Mouse (Mus musculus) CH12.LX (cell line): ENCODE measurements at regions not wholly inside any gene's neighbourhood (a gene's known extent, or its start where the extent isn't known, plus 50 kb on each side); places are given as distances from the start of the nearest gene placed in this dataset.

ENCODE experiments used
- DNase-seq: peaks from one replicate; pipeline ENCODE4 v3.0.0-alpha.2; 2013; ENCODE audit errors: extremely low read depth
- H3K27ac ChIP-seq: 2 replicates; pipeline ENCODE4 v1.5.1; 2012; ENCODE audit warnings: low read depth, mild to moderate bottlenecking, control low read depth, moderate library complexity; ENCODE audit not compliant: insufficient read depth
- H3K27me3 ChIP-seq: replicated peaks from 2 replicates; pipeline ENCODE3; 2012; ENCODE audit warnings: inconsistent platforms
- H3K36me3 ChIP-seq, 2 experiments: replicated peaks in 1 of 2; 2 replicates each; pipeline versions ENCODE3 to v1.6.1; 2012; ENCODE audit warnings: inconsistent platforms in 1 of 2, low read length in 1 of 2, mild to moderate bottlenecking in 1 of 2, mixed read lengths in 1 of 2, moderate library complexity in 1 of 2; ENCODE audit not compliant: control insufficient read depth in 1 of 2, insufficient read depth in 1 of 2
- H3K4me1 ChIP-seq, 2 experiments: 2 replicates each; pipeline ENCODE4 v1.6.1; 2012; ENCODE audit warnings: inconsistent platforms in 1 of 2, moderate library complexity in 1 of 2; ENCODE audit not compliant: insufficient read depth in 2 of 2, control insufficient read depth in 1 of 2
- H3K4me2 ChIP-seq: 2 replicates; pipeline ENCODE4 v1.6.1; 2012; ENCODE audit warnings: low read depth, mild to moderate bottlenecking, control low read depth; ENCODE audit not compliant: poor library complexity, insufficient read depth, severe bottlenecking
- H3K4me3 ChIP-seq, 3 experiments: fragments of 150-350 bp in 1 of 3; sonication (generic) in 1 of 3; replicated peaks in 1 of 3; 2 replicates each; pipeline versions ENCODE3 to v1.5.1; 2011 to 2012; ENCODE audit warnings: low read depth in 2 of 3, low read length in 2 of 3, mild to moderate bottlenecking in 2 of 3, moderate library complexity in 2 of 3, control low read depth in 1 of 3, improper control_type of control experiment in 1 of 3, inconsistent platforms in 1 of 3, mixed read lengths in 1 of 3; ENCODE audit not compliant: poor library complexity in 1 of 3
- H3K79me2 ChIP-seq: replicated peaks from 2 replicates; pipeline ENCODE4 v1.6.1; 2012; ENCODE audit warnings: mild to moderate bottlenecking, moderate library complexity; ENCODE audit not compliant: control insufficient read depth, poor library complexity, insufficient read depth, severe bottlenecking; ENCODE audit errors: extremely low read depth
- H3K9ac ChIP-seq: 2 replicates; pipeline ENCODE4 v1.6.1; 2012; ENCODE audit warnings: low read depth, mild to moderate bottlenecking, control low read depth, moderate library complexity; ENCODE audit not compliant: insufficient read depth
- H3K9me3 ChIP-seq: replicated peaks from 2 replicates; pipeline ENCODE3; 2012; ENCODE audit warnings: low read length, inconsistent platforms, mixed read lengths
- BHLHE40 ChIP-seq: IDR thresholded peaks from 2 replicates; pipeline ENCODE4 v1.6.1; 2011; ENCODE audit warnings: mild to moderate bottlenecking, low read depth, low read length, improper control_type of control experiment
- CHD1 ChIP-seq: IDR thresholded peaks from 2 replicates; pipeline ENCODE4 v1.6.1; 2012; ENCODE audit warnings: low read depth, low read length, improper control_type of control experiment, inconsistent platforms
- CHD2 ChIP-seq: IDR thresholded peaks from 2 replicates; pipeline ENCODE4 v1.6.1; 2011; ENCODE audit warnings: low read length, improper control_type of control experiment
- CTCF ChIP-seq, 2 experiments: IDR thresholded peaks in 1 of 2; conservative IDR thresholded peaks in 1 of 2; 2 replicates each; pipeline ENCODE4 v1.5.1; 2011 to 2012; ENCODE audit warnings: low read depth in 2 of 2, low read length in 2 of 2, improper control_type of control experiment in 1 of 2, inconsistent platforms in 1 of 2, mild to moderate bottlenecking in 1 of 2, moderate library complexity in 1 of 2
- E2F4 ChIP-seq: IDR thresholded peaks from 2 replicates; pipeline ENCODE4 v1.6.1; 2011; ENCODE audit warnings: low read depth, low read length, improper control_type of control experiment; ENCODE audit not compliant: insufficient replicate concordance
- EP300 ChIP-seq: IDR thresholded peaks from 2 replicates; pipeline ENCODE4 v1.6.1; 2011; ENCODE audit warnings: low read length, improper control_type of control experiment
- GABPA ChIP-seq: IDR thresholded peaks from 2 replicates; pipeline ENCODE4 v1.6.1; 2012; ENCODE audit warnings: low read depth, low read length, improper control_type of control experiment, inconsistent platforms; ENCODE audit not compliant: insufficient replicate concordance
- HCFC1 ChIP-seq: IDR thresholded peaks from 2 replicates; pipeline ENCODE4 v1.6.1; 2012; ENCODE audit warnings: low read depth, mild to moderate bottlenecking, inconsistent platforms, low read length, improper control_type of control experiment
- IRF4 ChIP-seq: IDR thresholded peaks from 2 replicates; pipeline ENCODE4 v1.6.1; 2014; ENCODE audit warnings: low read depth, mild to moderate bottlenecking, inconsistent platforms, low read length, improper control_type of control experiment
- JUND ChIP-seq: conservative IDR thresholded peaks from 2 replicates; pipeline ENCODE4 v1.6.1; 2011; ENCODE audit warnings: low read depth, low read length, improper control_type of control experiment
- KAT2A ChIP-seq: IDR thresholded peaks from 2 replicates; pipeline ENCODE4 v1.6.1; 2012; ENCODE audit warnings: low read length, improper control_type of control experiment, inconsistent platforms; ENCODE audit not compliant: insufficient replicate concordance
- MAX ChIP-seq: IDR thresholded peaks from 2 replicates; pipeline ENCODE4 v1.6.1; 2011; ENCODE audit warnings: low read length, improper control_type of control experiment
- MAZ ChIP-seq: IDR thresholded peaks from 2 replicates; pipeline ENCODE4 v1.6.1; 2012; ENCODE audit warnings: low read depth, mild to moderate bottlenecking, inconsistent platforms, low read length, improper control_type of control experiment, moderate library complexity
- MXI1 ChIP-seq: IDR thresholded peaks from 2 replicates; pipeline ENCODE4 v1.6.1; 2011; ENCODE audit warnings: mild to moderate bottlenecking, low read depth, low read length, improper control_type of control experiment
- PAX5 ChIP-seq: IDR thresholded peaks from 2 replicates; pipeline ENCODE4 v1.6.1; 2012; ENCODE audit warnings: low read length, inconsistent platforms, mixed read lengths
- POLR2A ChIP-seq: IDR thresholded peaks from 2 replicates; pipeline ENCODE4 v1.6.1; 2011; ENCODE audit warnings: low read depth, mild to moderate bottlenecking, improper control_type of control experiment, low read length
- SIN3A ChIP-seq: IDR thresholded peaks from 2 replicates; pipeline ENCODE4 v1.6.1; 2012; ENCODE audit warnings: low read length, improper control_type of control experiment, inconsistent platforms
- SMC3 ChIP-seq: IDR thresholded peaks from 2 replicates; pipeline ENCODE4 v1.6.1; 2011; ENCODE audit warnings: low read depth, low read length, improper control_type of control experiment
- TBP ChIP-seq: conservative IDR thresholded peaks from 2 replicates; pipeline ENCODE4 v1.6.1; 2011; ENCODE audit warnings: low read depth, low read length, improper control_type of control experiment
- UBTF ChIP-seq: IDR thresholded peaks from 2 replicates; pipeline ENCODE4 v1.6.1; 2012; ENCODE audit warnings: low read depth, mild to moderate bottlenecking, inconsistent platforms, low read length, improper control_type of control experiment, moderate library complexity
- USF1 ChIP-seq: IDR thresholded peaks from 2 replicates; pipeline ENCODE4 v1.6.1; 2014; ENCODE audit warnings: low read depth, mild to moderate bottlenecking, inconsistent platforms, low read length, improper control_type of control experiment
- USF2 ChIP-seq: conservative IDR thresholded peaks from 2 replicates; pipeline ENCODE4 v1.6.1; 2011; ENCODE audit warnings: low read depth, low read length, improper control_type of control experiment
- ZC3H11A ChIP-seq: IDR thresholded peaks from 2 replicates; pipeline ENCODE4 v1.6.1; 2012; ENCODE audit warnings: low read depth, mild to moderate bottlenecking, inconsistent platforms, low read length, improper control_type of control experiment
- ZKSCAN1 ChIP-seq: IDR thresholded peaks from 2 replicates; pipeline ENCODE4 v1.6.1; 2012; ENCODE audit warnings: low read depth, inconsistent platforms, low read length, improper control_type of control experiment, borderline replicate concordance
- dilution Hi-C: fragments of 300-500 bp; cut with MboI; formaldehyde crosslinking; loops from 2 replicates; pipeline ENCODE4 v1.14.3; 2020; ENCODE audit warnings: low sequenced_read_pairs; ENCODE audit not compliant: extremely low pct_unique_long_range_greater_than_20kb, extremely low pct_ligation_motif_present
- in situ Hi-C: fragments of 300-500 bp; cut with MboI; formaldehyde crosslinking; loops from 3 replicates; pipeline ENCODE4 v1.14.3; 2019; ENCODE audit warnings: low sequenced_read_pairs, low pct_ligation_motif_present, low pct_unique_long_range_greater_than_20kb, mixed read lengths

DNA sequence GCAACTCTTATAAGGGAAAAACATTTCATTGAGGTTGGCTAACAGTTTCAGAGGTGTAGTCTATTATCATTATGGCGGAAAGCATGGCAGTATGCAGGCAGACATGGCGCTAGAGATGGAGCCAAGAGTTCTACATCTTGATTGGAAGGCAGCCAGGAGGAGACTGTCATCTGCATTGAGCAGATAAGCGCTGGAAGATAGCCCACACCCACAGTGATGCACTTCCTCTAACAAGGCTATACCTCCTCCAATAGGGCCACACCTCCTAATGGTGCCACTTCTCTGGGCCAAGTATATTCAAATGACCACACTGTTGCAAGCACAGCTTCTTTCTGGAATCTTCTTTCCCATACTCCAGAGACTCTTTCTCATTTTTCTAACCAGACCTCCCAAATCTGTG, 65.2 kb upstream of the Akap13 start:
- in situ Hi-C loops = loop anchor here (25.0 kb wide), 1 partner anchor 322 kb away; no protein-coding TSS in a partner anchor
- dilution Hi-C loops = no loop called here
- DNase-seq = peak; percentile 24
- H3K9me3 ChIP-seq = no peaks in the 10 kb centered on the region
- H3K4me3 ChIP-seq = no peak overlapping the region
- no peak overlapping the region for H3K4me2 ChIP-seq
- no peaks in the 10 kb centered on the region for H3K79me2 ChIP-seq
- no peak overlapping the region for H3K9ac ChIP-seq
- no peak overlapping the region for H3K27ac ChIP-seq
- TF ChIP-seq USF1 = no peak
- no peak for TF ChIP-seq USF2
- TF ChIP-seq PAX5 = no peak
- TF ChIP-seq BHLHE40 = no peak
- no peak for TF ChIP-seq IRF4
- no peak for TF ChIP-seq CTCF (conservative IDR thresholded peaks at IDR 0.05 in 1 of 2, IDR thresholded peaks at IDR 0.05 in 1 of 2; ENCODE audit: low read depth in 2 of 2, low read length in 2 of 2)
- no peak for TF ChIP-seq ZC3H11A
- TF ChIP-seq MAZ = no peak
- no peak for TF ChIP-seq KAT2A
- TF ChIP-seq EP300 = no peak
- no peak for TF ChIP-seq POLR2A
- no peaks in the 10 kb centered on the region for H3K27me3 ChIP-seq
- peaks cover 19 to 41% of the 10 kb centered on the region in 2 experiments for H3K4me1 ChIP-seq
- no peaks in the 10 kb centered on the region for H3K36me3 ChIP-seq

DNA sequence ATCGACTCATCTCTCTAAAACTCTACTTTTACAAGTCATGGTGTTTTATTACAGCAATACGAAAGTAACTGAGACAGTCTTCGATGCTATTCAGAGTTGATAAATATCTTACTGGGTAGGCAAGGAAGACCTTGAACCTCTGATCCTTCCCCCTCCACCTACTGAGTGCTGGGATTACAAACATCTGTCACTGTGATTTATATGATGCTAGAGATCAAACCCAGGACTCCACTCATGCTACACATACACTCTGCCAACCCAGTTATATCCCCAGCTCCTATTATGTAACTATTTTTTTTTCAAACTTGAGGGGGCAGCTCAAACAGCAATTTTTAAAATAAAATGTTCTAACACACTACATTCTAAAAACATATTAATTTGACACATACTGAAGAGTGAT, 62.6 kb upstream of the Akap13 start:
- in situ Hi-C loops = loop anchor here (25.0 kb wide), 1 partner anchor 320 kb away; no protein-coding TSS in a partner anchor
- H3K4me2 ChIP-seq = no peak overlapping the region
- no peaks in the 10 kb centered on the region for H3K9me3 ChIP-seq
- no peak for DNase-seq
- no peak overlapping the region for H3K4me3 ChIP-seq
- H3K79me2 ChIP-seq = no peaks in the 10 kb centered on the region
- no peak overlapping the region for H3K9ac ChIP-seq
- TF ChIP-seq ZKSCAN1 (no peak), CHD2 (no peak), GABPA (no peak), POLR2A (no peak)
- TF ChIP-seq, all 38 proteins: peak for 0
- no peaks in the 10 kb centered on the region for H3K36me3 ChIP-seq
- peaks cover 14 to 41% of the 10 kb centered on the region in 2 experiments for H3K4me1 ChIP-seq
- H3K27ac ChIP-seq = no peak overlapping the region
- H3K27me3 ChIP-seq = no peaks in the 10 kb centered on the region
- dilution Hi-C loops = no loop called here

DNA sequence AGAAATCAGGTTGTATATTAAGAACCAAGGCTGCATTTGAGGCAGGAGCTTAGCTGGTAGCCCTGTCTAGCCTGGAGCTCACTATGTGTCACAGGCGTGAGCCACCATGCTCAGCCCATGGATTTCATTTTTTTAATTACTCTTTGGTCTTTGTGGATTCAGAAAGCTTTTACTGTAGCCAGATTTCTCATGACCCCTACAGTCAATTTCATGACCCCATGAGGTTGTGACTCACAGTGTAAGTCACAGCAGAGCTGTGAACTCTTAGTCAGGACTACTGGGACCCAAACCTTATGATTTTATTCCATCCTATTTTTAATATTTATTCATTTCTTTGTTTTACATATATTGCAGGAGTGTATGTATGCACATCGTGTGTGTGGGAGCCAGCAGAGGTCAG, 61.9 kb upstream of the Akap13 start:
- Histone ChIP-seq H3K4me3 (no peak overlapping the region), H3K36me3 (no peaks in the 10 kb centered on the region), H3K4me2 (no peak overlapping the region), H3K4me1 (peaks cover 13 to 37% of the 10 kb centered on the region in 2 experiments), H3K27me3 (no peaks in the 10 kb centered on the region), H3K9ac (no peak overlapping the region), H3K27ac (no peak overlapping the region), H3K9me3 (no peaks in the 10 kb centered on the region), H3K79me2 (no peaks in the 10 kb centered on the region)
- dilution Hi-C loops = no loop called here
- no peak for DNase-seq
- TF ChIP-seq MAZ (no peak), BHLHE40 (no peak), MAX (no peak), JUND (no peak), CHD1 (no peak), POLR2A (no peak), E2F4 (no peak), HCFC1 (no peak), ZKSCAN1 (no peak), GABPA (no peak), SMC3 (no peak), UBTF (no peak), CHD2 (no peak), SIN3A (no peak), MXI1 (no peak), TBP (no peak)
- in situ Hi-C loops = loop anchor here (25.0 kb wide), 1 partner anchor 319 kb away; no protein-coding TSS in a partner anchor
